Mouse (Mus musculus) stomach, embryonic 16.5 days (tissue): ENCODE measurements around the gene Mrtfb. TPM values are rescaled to one million over a fixed set of nuclear protein-coding genes. Genes with fewer than 3 reads are reported as not detected.
A peak's percentile ranks its signal among the peaks of the same experiment; 100 is the strongest.

Experiments
- ATAC-seq: fragments of 200-750 bp; cut with Nextera tagmentation; 2 replicates; pipeline ENCODE4 v1.8.0; 2017; ENCODE audit warnings: moderate number of reproducible peaks, moderate TSS enrichment; ENCODE audit not compliant: insufficient read depth, low FRiP score
- H3K27ac ChIP-seq: fragments of 300-500 bp; sonication (generic); 2 replicates; pipeline ENCODE4 v1.5.1; 2014; ENCODE audit warnings: low read length
- H3K27me3 ChIP-seq: fragments of 300-500 bp; sonication (generic); 2 replicates; pipeline ENCODE4 v1.6.1; 2014; ENCODE audit warnings: low read length, control low read depth, mixed read lengths; ENCODE audit not compliant: control insufficient read depth, insufficient read depth
- H3K36me3 ChIP-seq: fragments of 300-500 bp; sonication (generic); 2 replicates; pipeline ENCODE4 v1.6.1; 2014; ENCODE audit warnings: low read length; ENCODE audit not compliant: control insufficient read depth, insufficient read depth
- H3K4me1 ChIP-seq: fragments of 300-500 bp; sonication (generic); 2 replicates; pipeline ENCODE4 v1.6.1; 2014; ENCODE audit warnings: low read length, control low read depth, mixed read lengths; ENCODE audit not compliant: control insufficient read depth, insufficient read depth
- H3K4me2 ChIP-seq: fragments of 300-500 bp; sonication (generic); 2 replicates; pipeline ENCODE4 v1.6.1; 2014; ENCODE audit warnings: low read depth, low read length, mixed read lengths
- H3K4me3 ChIP-seq: fragments of 300-500 bp; sonication (generic); replicated peaks from 2 replicates; pipeline ENCODE4 v1.5.1; 2014; ENCODE audit warnings: mild to moderate bottlenecking, low read length
- H3K9ac ChIP-seq: fragments of 300-500 bp; sonication (generic); 2 replicates; pipeline ENCODE4 v1.6.1; 2014; ENCODE audit warnings: low read length
- H3K9me3 ChIP-seq: fragments of 300-500 bp; sonication (generic); replicated peaks from 2 replicates; pipeline ENCODE4 v1.6.1; 2016; ENCODE audit warnings: low read length, control low read depth; ENCODE audit not compliant: control insufficient read depth
- WGBS: fragments of 180-500 bp; shearing (Covaris S2); extraction: QIAGEN DNeasy Blood & Tissue Kit; methylation state at CpG from one replicate; pipeline ENCODE4 v1.1.7; 2014; 5-methylcytosine and 5-hydroxymethylcytosine counted together
- polyA plus RNA-seq: library from polyadenylated mRNA; unstranded; fragments of >200 nt; fragmentation: Nextera tagmentation; extraction: Ambion mirVana; gene quantifications from 2 replicates; pipeline ENCODE4 v1.2.1, GENCODE M21; 2015

Gene Mrtfb
- polyA plus RNA-seq, 1 experiment from 2014 or later = 19.3 TPM

DNA sequence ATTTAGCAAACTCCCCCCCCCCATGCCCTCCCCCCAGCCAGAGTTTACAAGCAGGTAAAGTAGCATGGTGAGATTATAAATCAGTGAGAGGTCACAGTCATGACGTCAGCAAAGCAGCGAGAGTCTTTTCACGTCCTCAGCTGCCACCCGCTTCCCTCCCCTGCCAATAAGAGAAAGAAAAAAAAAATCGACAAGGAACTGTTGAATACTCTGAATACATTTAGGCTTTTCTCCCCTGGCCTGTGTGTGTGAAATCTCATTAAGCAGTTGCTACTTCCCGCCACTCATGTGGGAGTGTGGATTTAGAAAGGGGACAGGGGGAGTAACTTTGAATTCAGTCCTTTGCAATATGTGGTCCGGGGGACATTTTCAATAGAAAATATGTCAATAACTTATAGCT is 194.6 kb downstream of the Mrtfb start:
- WGBS = 50% methylated on average over 7 of the region's 7 CpGs
- H3K4me3 ChIP-seq = no peak overlapping the region
- no peak overlapping the region for H3K9ac ChIP-seq
- H3K4me1 ChIP-seq = peaks cover 11% of the 10 kb centered on the region
- no peaks in the 10 kb centered on the region for H3K36me3 ChIP-seq
- no peak for ATAC-seq
- no peaks in the 10 kb centered on the region for H3K9me3 ChIP-seq
- H3K27me3 ChIP-seq = no peaks in the 10 kb centered on the region
- no peak overlapping the region for H3K4me2 ChIP-seq
- H3K27ac ChIP-seq = no peak overlapping the region

DNA sequence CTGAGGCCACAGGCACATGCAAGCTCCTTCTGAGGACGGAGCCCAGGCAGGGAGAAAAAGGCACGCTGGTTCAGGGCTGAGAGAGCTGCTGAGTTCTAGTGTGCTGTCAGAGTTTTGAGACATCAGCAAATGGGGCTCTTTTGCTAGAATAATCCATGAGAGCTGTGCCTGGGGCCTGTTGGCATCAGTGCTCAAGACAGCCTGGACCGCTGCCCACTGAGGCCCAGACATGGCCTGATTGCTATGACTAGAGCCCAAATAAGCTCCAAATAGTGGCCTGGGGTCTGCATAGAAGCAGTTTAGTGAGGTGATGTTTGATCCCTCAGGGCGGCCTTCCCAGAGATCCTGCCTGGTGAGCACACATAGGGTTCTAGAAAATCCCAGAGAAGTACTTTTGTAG is 195.7 kb downstream of the Mrtfb start:
- no peak overlapping the region for H3K4me2 ChIP-seq
- no peak overlapping the region for H3K9ac ChIP-seq
- H3K27ac ChIP-seq = no peak overlapping the region
- no peak for ATAC-seq
- peaks cover 7% of the 10 kb centered on the region for H3K4me1 ChIP-seq
- no peak overlapping the region for H3K4me3 ChIP-seq
- no peaks in the 10 kb centered on the region for H3K27me3 ChIP-seq
- no peaks in the 10 kb centered on the region for H3K36me3 ChIP-seq
- 85% methylated on average over 4 of the region's 4 CpGs for WGBS
- H3K9me3 ChIP-seq = no peaks in the 10 kb centered on the region

DNA sequence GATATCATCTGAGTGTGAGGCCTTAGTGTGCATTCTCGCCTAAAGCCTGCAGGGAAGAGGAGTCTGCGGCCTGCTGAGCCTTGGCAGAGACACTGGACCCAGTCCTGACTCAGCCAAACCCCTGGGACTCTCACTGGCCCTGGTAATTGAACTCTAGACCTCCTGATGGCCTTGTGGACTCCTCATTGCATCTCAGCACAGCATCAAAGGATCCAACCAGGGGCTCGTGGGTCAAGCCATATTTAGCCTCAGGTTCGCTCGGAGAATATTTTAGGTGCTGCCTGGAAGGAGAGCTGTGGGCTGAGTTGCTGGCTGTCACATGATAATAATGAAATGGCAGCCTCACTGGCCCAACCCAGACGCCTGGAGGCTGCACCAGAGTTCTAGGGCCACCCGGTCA is 196.4 kb downstream of the Mrtfb start:
- Histone ChIP-seq H3K4me3 (no peak overlapping the region), H3K4me1 (peaks cover 6% of the 10 kb centered on the region; the same call in 1 of the 2 replicates), H3K27ac (no peak overlapping the region), H3K9me3 (no peaks in the 10 kb centered on the region), H3K4me2 (no peak overlapping the region), H3K9ac (no peak overlapping the region), H3K36me3 (no peaks in the 10 kb centered on the region), H3K27me3 (no peaks in the 10 kb centered on the region)
- no peak for ATAC-seq
- 89% methylated on average over 7 of the region's 7 CpGs for WGBS

- no peaks in the 10 kb centered on the region for H3K36me3 ChIP-seq
- 54% methylated on average over 10 of the region's 10 CpGs for WGBS
- ATAC-seq = no peak
- no peak overlapping the region for H3K27ac ChIP-seq
- H3K4me1 ChIP-seq = no peaks in the 10 kb centered on the region
- H3K9ac ChIP-seq = no peak overlapping the region
- no peaks in the 10 kb centered on the region for H3K9me3 ChIP-seq
- H3K4me3 ChIP-seq = no peak overlapping the region
- no peak overlapping the region for H3K4me2 ChIP-seq
- no peaks in the 10 kb centered on the region for H3K27me3 ChIP-seq
Measured at GRCm38 (mm10) chr16:13454026-13454600, 197.8 kb downstream of the Mrtfb start.

DNA sequence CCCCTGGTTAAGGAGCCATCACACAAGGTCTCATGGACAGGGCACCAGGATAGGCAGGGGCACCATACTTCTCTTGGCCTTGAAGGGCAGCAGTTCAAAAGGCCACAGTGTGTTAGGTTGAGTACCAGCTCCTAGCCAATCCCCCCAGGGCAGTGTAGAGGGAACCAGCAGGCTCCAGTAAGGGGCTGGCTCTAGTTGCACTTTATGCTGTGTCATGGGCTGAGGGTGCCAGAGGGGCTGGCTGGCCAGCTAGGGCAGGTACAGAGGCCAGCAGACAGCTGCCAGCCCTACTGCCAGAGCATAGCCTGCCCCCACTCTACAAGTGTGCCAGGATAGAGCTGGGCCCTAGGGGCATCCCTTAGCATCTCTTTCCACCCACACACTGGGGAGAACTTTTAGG is 199.3 kb downstream of the Mrtfb start:
- Histone ChIP-seq H3K27ac (no peak overlapping the region), H3K4me2 (no peak overlapping the region), H3K9me3 (no peaks in the 10 kb centered on the region), H3K27me3 (no peaks in the 10 kb centered on the region), H3K9ac (no peak overlapping the region), H3K36me3 (no peaks in the 10 kb centered on the region), H3K4me1 (no peaks in the 10 kb centered on the region; the same call in 1 of the 2 replicates), H3K4me3 (no peak overlapping the region)
- no peak for ATAC-seq

GRCm38 (mm10) chr16:13458556-13458955 is 202.3 kb downstream of the Mrtfb start:
- ATAC-seq = no peak
- Histone ChIP-seq H3K27me3 (no peaks in the 10 kb centered on the region), H3K9ac (no peak overlapping the region), H3K36me3 (no peaks in the 10 kb centered on the region), H3K4me3 (no peak overlapping the region), H3K27ac (no peak overlapping the region), H3K4me2 (no peak overlapping the region), H3K4me1 (peaks cover 3% of the 10 kb centered on the region; the same call in 1 of the 2 replicates), H3K9me3 (no peaks in the 10 kb centered on the region)

GRCm38 (mm10) chr16:13460071-13460470 is 203.8 kb downstream of the Mrtfb start:
- WGBS = 62% methylated on average over 1 of the region's 1 CpGs
- Histone ChIP-seq H3K4me2 (no peak overlapping the region), H3K36me3 (no peaks in the 10 kb centered on the region), H3K4me3 (no peak overlapping the region), H3K9me3 (no peaks in the 10 kb centered on the region), H3K9ac (no peak overlapping the region), H3K4me1 (peaks cover 3% of the 10 kb centered on the region; the same call in 1 of the 2 replicates), H3K27me3 (no peaks in the 10 kb centered on the region), H3K27ac (no peak overlapping the region)
- ATAC-seq = no peak

DNA sequence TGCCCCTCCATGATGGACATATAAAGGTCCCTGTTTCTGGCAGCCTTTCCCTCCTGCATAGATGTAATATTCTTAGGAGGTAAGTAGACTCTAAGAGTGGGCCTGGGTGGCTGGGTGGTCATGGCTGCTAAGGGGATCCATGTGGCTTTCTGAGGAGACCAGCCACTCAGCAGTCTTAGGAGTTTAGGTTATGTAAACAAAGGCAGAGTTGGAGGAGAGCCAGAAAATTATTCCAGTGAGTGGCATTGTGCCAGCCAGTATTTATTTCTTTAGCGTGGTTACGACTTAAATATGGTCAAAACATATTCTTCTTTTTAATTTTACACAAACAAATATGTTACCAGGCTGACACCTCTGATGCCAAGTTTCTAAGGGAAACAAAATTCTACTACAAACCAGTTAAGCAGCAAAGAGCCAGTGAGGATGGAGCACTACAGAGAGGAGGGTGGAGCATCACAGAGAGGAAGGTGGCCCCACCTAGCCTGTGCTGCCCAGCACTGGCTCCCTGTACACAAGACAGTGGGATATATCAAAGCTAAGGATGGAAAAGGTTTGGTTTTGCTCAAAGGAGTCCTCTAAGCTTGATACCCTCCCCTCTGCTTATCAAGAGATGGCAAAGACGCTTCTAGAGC is 204.6 kb downstream of the Mrtfb start:
- ATAC-seq = peak; percentile 58; the same call in 1 of the 2 replicates
- 35% methylated on average over 3 of the region's 3 CpGs for WGBS

DNA sequence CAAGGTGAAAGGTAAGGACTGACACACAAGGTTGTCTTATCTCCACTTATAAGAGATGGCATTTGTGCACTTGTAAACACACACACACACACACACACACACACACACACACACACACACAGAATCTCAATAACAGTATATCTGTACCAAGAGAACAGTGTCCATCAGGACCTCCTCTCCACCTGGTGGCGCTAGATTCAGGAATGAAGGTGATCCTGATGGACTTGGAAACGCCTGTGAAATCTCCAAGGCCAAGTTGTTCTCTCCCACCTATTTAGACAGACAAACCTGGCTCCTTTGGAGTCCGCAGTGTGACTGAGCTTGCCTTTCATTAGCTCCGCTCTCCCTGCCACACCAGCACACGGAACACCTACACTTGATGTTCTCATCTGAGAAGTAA is 208.4 kb downstream of the Mrtfb start:
- Histone ChIP-seq H3K27me3 (no peaks in the 10 kb centered on the region), H3K4me3 (no peak overlapping the region)
- 84% methylated on average over 5 of the region's 5 CpGs for WGBS

More for the DNA sequence above, 204.6 kb downstream of the Mrtfb start:
- no peaks in the 10 kb centered on the region for H3K27me3 ChIP-seq
- H3K4me3 ChIP-seq = no peak overlapping the region
- H3K9ac ChIP-seq = no peak overlapping the region
- no peak overlapping the region for H3K4me2 ChIP-seq
- H3K9me3 ChIP-seq = no peaks in the 10 kb centered on the region
- peaks cover 3% of the 10 kb centered on the region; the same call in 1 of the 2 replicates for H3K4me1 ChIP-seq
- H3K27ac ChIP-seq = no peak overlapping the region
- no peaks in the 10 kb centered on the region for H3K36me3 ChIP-seq

More for the DNA sequence above, 208.4 kb downstream of the Mrtfb start:
- no peak for ATAC-seq
- no peak overlapping the region for H3K4me2 ChIP-seq
- H3K9ac ChIP-seq = no peak overlapping the region
- H3K9me3 ChIP-seq = no peaks in the 10 kb centered on the region
- no peaks in the 10 kb centered on the region for H3K36me3 ChIP-seq
- H3K27ac ChIP-seq = no peak overlapping the region
- peaks cover 3% of the 10 kb centered on the region; the same call in 1 of the 2 replicates for H3K4me1 ChIP-seq
